Mouse (Mus musculus) cerebellum, adult 9-11 months (tissue): ENCODE results near the gene Harbi1.

Experiments
- DNase-seq: peaks from one replicate; pipeline ENCODE4 v3.0.0; 2022

The Harbi1 gene

GRCm38 (mm10) chr2:91710272-91711234, at the start of gene Harbi1, which contains the start of gene Atg13:
Gene Harbi1 (plus strand): TSS chr2:91710852.
Gene Atg13 (minus strand): TSS chr2:91710576.
- DNase-seq = peak; percentile 92

GRCm38 (mm10) chr2:91660981-91661380, 49.7 kb upstream of the Harbi1 start:
- no peak for DNase-seq

GRCm38 (mm10) chr2:91664780-91665179, 45.9 kb upstream of the Harbi1 start:
- DNase-seq = no peak

GRCm38 (mm10) chr2:91666386-91666910, 44.2 kb upstream of the Harbi1 start:
- no peak for DNase-seq

- DNase-seq = no peak
Measured at GRCm38 (mm10) chr2:91667747-91668146, 42.9 kb upstream of the Harbi1 start.

- DNase-seq = no peak
Measured at GRCm38 (mm10) chr2:91669326-91669725, 41.3 kb upstream of the Harbi1 start.

GRCm38 (mm10) chr2:91670038-91670437, 40.6 kb upstream of the Harbi1 start:
- no peak for DNase-seq

- DNase-seq = no peak
Measured at GRCm38 (mm10) chr2:91673587-91673986, 37.1 kb upstream of the Harbi1 start.

- DNase-seq = no peak
Measured at GRCm38 (mm10) chr2:91674895-91675294, 35.8 kb upstream of the Harbi1 start.

- no peak for DNase-seq
Measured at GRCm38 (mm10) chr2:91676420-91676819, 34.2 kb upstream of the Harbi1 start.

GRCm38 (mm10) chr2:91676961-91677360, 33.7 kb upstream of the Harbi1 start:
- DNase-seq = no peak

GRCm38 (mm10) chr2:91682850-91683249, 27.8 kb upstream of the Harbi1 start:
- DNase-seq = peak; percentile 39

- peak; percentile 39 for DNase-seq
Measured at GRCm38 (mm10) chr2:91683919-91684318, 26.7 kb upstream of the Harbi1 start.

- peak; percentile 36 for DNase-seq
Measured at GRCm38 (mm10) chr2:91689452-91689851, 21.2 kb upstream of the Harbi1 start.

- no peak for DNase-seq
Measured at GRCm38 (mm10) chr2:91695436-91696224, 15.0 kb upstream of the Harbi1 start.

- DNase-seq = no peak
Measured at GRCm38 (mm10) chr2:91696225-91696590, 14.4 kb upstream of the Harbi1 start.

GRCm38 (mm10) chr2:91699225-91699624, 11.4 kb upstream of the Harbi1 start:
- DNase-seq = no peak

GRCm38 (mm10) chr2:91701366-91701765, 9.3 kb upstream of the Harbi1 start:
- peak; percentile 28 for DNase-seq

GRCm38 (mm10) chr2:91705736-91706135, 4.9 kb upstream of the Harbi1 start:
- DNase-seq = no peak

GRCm38 (mm10) chr2:91706456-91706855, 4.2 kb upstream of the Harbi1 start:
- no peak for DNase-seq

- no peak for DNase-seq
Measured at GRCm38 (mm10) chr2:91708361-91708760, 2.3 kb upstream of the Harbi1 start.

GRCm38 (mm10) chr2:91711256-91711925, 739 bp downstream of the Harbi1 start:
- no peak for DNase-seq

GRCm38 (mm10) chr2:91714921-91715320, 4.3 kb downstream of the Harbi1 start:
- no peak for DNase-seq
